In genomic region chr12:111671431-111671902, GRCm38 (mm10) we compare ENCODE assay signal across 7 mouse cellular contexts. TPM values are rescaled to one million over a fixed set of nuclear protein-coding genes. Genes with fewer than 3 reads are reported as not detected.
DNase-seq lines count a peak whose midpoint lies in the region; ATAC-seq lines count a peak whose summit lies in the region.

No protein-coding gene starts in this region.

- WGBS in forebrain, embryonic 11.5 days, result under 1% methylated on average over 34 of the region's 34 CpGs
- WGBS in hindbrain, embryonic 13.5 days, result under 1% methylated on average over 34 of the region's 34 CpGs

- intact Hi-C loops in left cerebral cortex, postnatal 10 days (cut with DNase I), result loop anchor here (5.0 kb wide), 1 partner anchor 41 kb away; the partner anchor contains the start of genes Apopt1 and Bag5

- peaks cover 16% of the 10 kb centered on the region for H3K4me1 ChIP-seq in forebrain, embryonic 11.5 days (replicated peaks; ENCODE audit: control insufficient read depth, insufficient read depth, low read length)
- H3K4me1 ChIP-seq in hindbrain, embryonic 13.5 days (replicated peaks), result peaks cover 39% of the 10 kb centered on the region
- peaks cover 88% of the 10 kb centered on the region for H3K4me1 ChIP-seq in megakaryocyte, embryonic 14.5 days

- peak; percentile 55 for ATAC-seq in forebrain, embryonic 11.5 days (replicated peaks; ENCODE audit: low FRiP score)
- peak; percentile 50 for ATAC-seq in hindbrain, embryonic 13.5 days (ENCODE audit: low FRiP score)

- H3K9me3 ChIP-seq in forebrain, embryonic 11.5 days (ENCODE audit: control insufficient read depth, low read length), result no peaks in the 10 kb centered on the region
- H3K9me3 ChIP-seq in hindbrain, embryonic 13.5 days, result no peaks in the 10 kb centered on the region
- H3K9me3 ChIP-seq in megakaryocyte, embryonic 14.5 days, result no peaks in the 10 kb centered on the region

- DNase-seq in Muller cell, postnatal 12 days (ENCODE audit: inconsistent ontology term), result peak; percentile 78
- peak; percentile 92 for DNase-seq in brain, adult 2 months (ENCODE audit: low read depth, low spot score)
- peak; percentile 86 for DNase-seq in forebrain, embryonic 11.5 days (ENCODE audit: low spot score)
- peak; percentile 79 to 89 for DNase-seq in left cerebral cortex, postnatal 10 days (ENCODE audit: extremely low spot score in 1 of 2, low spot score in 2 of 2)
- DNase-seq in right cerebral cortex, postnatal 4 days, result peak; percentile 82

- peaks cover 4% of the 10 kb centered on the region for H3K36me3 ChIP-seq in forebrain, embryonic 11.5 days (ENCODE audit: control insufficient read depth, insufficient read depth, low read length)
- H3K36me3 ChIP-seq in hindbrain, embryonic 13.5 days, result peaks cover 24% of the 10 kb centered on the region
- H3K36me3 ChIP-seq in megakaryocyte, embryonic 14.5 days (replicated peaks; ENCODE audit: low read length), result peaks cover 10% of the 10 kb centered on the region

- H3K4me2 ChIP-seq in forebrain, embryonic 11.5 days (ENCODE audit: low read depth, low read length, severe bottlenecking), result peak overlapping the region; percentile 93
- peak overlapping the region; percentile 95 for H3K4me2 ChIP-seq in hindbrain, embryonic 13.5 days

- peaks cover 6% of the 10 kb centered on the region for H3K27me3 ChIP-seq in forebrain, embryonic 11.5 days (ENCODE audit: control insufficient read depth, insufficient read depth, low read length)
- peaks cover 11% of the 10 kb centered on the region for H3K27me3 ChIP-seq in hindbrain, embryonic 13.5 days
- H3K27me3 ChIP-seq in megakaryocyte, embryonic 14.5 days (replicated peaks), result peaks cover 45% of the 10 kb centered on the region

- peak overlapping the region; percentile 93 for H3K9ac ChIP-seq in forebrain, embryonic 11.5 days (ENCODE audit: low read length)
- H3K9ac ChIP-seq in hindbrain, embryonic 13.5 days, result peak overlapping the region; percentile 99

- H3K27ac ChIP-seq in forebrain, embryonic 11.5 days (ENCODE audit: low read depth, low read length), result peak overlapping the region; percentile 82; the same call in 1 of the 2 replicates
- peak overlapping the region; percentile 97 for H3K27ac ChIP-seq in hindbrain, embryonic 13.5 days

- H3K4me3 ChIP-seq in forebrain, embryonic 11.5 days (ENCODE audit: low read depth, low read length), result peak overlapping the region; percentile 91
- H3K4me3 ChIP-seq in hindbrain, embryonic 13.5 days, result peak overlapping the region; percentile 91
- peak overlapping the region; percentile 93 for H3K4me3 ChIP-seq in megakaryocyte, embryonic 14.5 days (replicated peaks)

RNA-seq across cellular contexts. Expression of gene Ckb, which starts 0.7 kb away (rescaled TPM):
- polyA plus RNA-seq in forebrain, embryonic 11.5 days (2014; fragmentation: Nextera tagmentation; extraction: Ambion mirVana), result 2,325 and 2,523 TPM in 2 replicates
- 1,675 and 1,703 TPM in 2 replicates for polyA plus RNA-seq in hindbrain, embryonic 13.5 days (2015; fragmentation: Nextera tagmentation; extraction: Ambion mirVana)
- 1,000 to 10,000 TPM in 1 of 2 experiments, 100 to 1,000 TPM in 1; 966 to 1,046 TPM for total RNA-seq in left cerebral cortex, postnatal 10 days (2021)
- 64.6 and 102 TPM in 2 replicates for polyA plus RNA-seq in megakaryocyte, embryonic 14.5 days (2012; ENCODE audit: insufficient read depth, low replicate concordance)

RNA-seq across cellular contexts. Expression of gene Trmt61a, which starts 6.4 kb away (rescaled TPM):
- 12.9 and 15.6 TPM in 2 replicates for polyA plus RNA-seq in forebrain, embryonic 11.5 days (2014; fragmentation: Nextera tagmentation; extraction: Ambion mirVana)
- polyA plus RNA-seq in hindbrain, embryonic 13.5 days (2015; fragmentation: Nextera tagmentation; extraction: Ambion mirVana), result 8.6 and 9.3 TPM in 2 replicates
- 10 to 100 TPM; 19.2 to 19.5 TPM for total RNA-seq in left cerebral cortex, postnatal 10 days (2021)
- polyA plus RNA-seq in megakaryocyte, embryonic 14.5 days (2012; ENCODE audit: insufficient read depth, low replicate concordance), result 9.9 and 10.0 TPM in 2 replicates

RNA-seq across cellular contexts. Expression of gene Bag5, which starts 41.6 kb away (rescaled TPM):
- polyA plus RNA-seq in forebrain, embryonic 11.5 days (2014; fragmentation: Nextera tagmentation; extraction: Ambion mirVana), result 65.2 and 67.7 TPM in 2 replicates
- 65.3 and 67.9 TPM in 2 replicates for polyA plus RNA-seq in hindbrain, embryonic 13.5 days (2015; fragmentation: Nextera tagmentation; extraction: Ambion mirVana)
- 10 to 100 TPM; 40.6 to 43.2 TPM for total RNA-seq in left cerebral cortex, postnatal 10 days (2021)
- polyA plus RNA-seq in megakaryocyte, embryonic 14.5 days (2012; ENCODE audit: insufficient read depth, low replicate concordance), result 2.5 and 4.8 TPM in 2 replicates

RNA-seq across cellular contexts. Expression of gene Apopt1, which starts 41.6 kb away (rescaled TPM):
- polyA plus RNA-seq in forebrain, embryonic 11.5 days (2014; fragmentation: Nextera tagmentation; extraction: Ambion mirVana), result 55.4 and 55.5 TPM in 2 replicates
- 55.1 and 62.1 TPM in 2 replicates for polyA plus RNA-seq in hindbrain, embryonic 13.5 days (2015; fragmentation: Nextera tagmentation; extraction: Ambion mirVana)
- 10 to 100 TPM; 37.9 to 38.6 TPM for total RNA-seq in left cerebral cortex, postnatal 10 days (2021)
- 65.2 and 126 TPM in 2 replicates for polyA plus RNA-seq in megakaryocyte, embryonic 14.5 days (2012; ENCODE audit: insufficient read depth, low replicate concordance)

Comparison
In these comparisons a context has a peak if more than half of its experiments do, and no peak if none do; other contexts are left out.
1. Peak in every context shown above with its lines: DNase-seq, ATAC-seq, H3K4me3 ChIP-seq and H3K27ac ChIP-seq.
2. RNA of gene Ckb, which starts 0.7 kb away (polyA plus RNA-seq): 2,325 to 2,523 TPM in forebrain, embryonic 11.5 days and 1,675 to 1,703 TPM in hindbrain, embryonic 13.5 days; 64.6 to 102 TPM in megakaryocyte, embryonic 14.5 days; every median in the first group is over 10 times any median in the second.
3. RNA of gene Bag5, which starts 41.6 kb away (polyA plus RNA-seq): 65.3 to 67.9 TPM in hindbrain, embryonic 13.5 days and 65.2 to 67.7 TPM in forebrain, embryonic 11.5 days; 2.5 to 4.8 TPM in megakaryocyte, embryonic 14.5 days; every median in the first group is over 10 times any median in the second.